Mouse (Mus musculus): Measurements from ENCODE around the gene Cnot11. TPM values are rescaled to one million over a fixed set of nuclear protein-coding genes. Genes with fewer than 3 reads are reported as not detected.

The Cnot11 gene
- polyA plus RNA-seq, 1 experiment from 2014 or later = 10.0 TPM

DNA sequence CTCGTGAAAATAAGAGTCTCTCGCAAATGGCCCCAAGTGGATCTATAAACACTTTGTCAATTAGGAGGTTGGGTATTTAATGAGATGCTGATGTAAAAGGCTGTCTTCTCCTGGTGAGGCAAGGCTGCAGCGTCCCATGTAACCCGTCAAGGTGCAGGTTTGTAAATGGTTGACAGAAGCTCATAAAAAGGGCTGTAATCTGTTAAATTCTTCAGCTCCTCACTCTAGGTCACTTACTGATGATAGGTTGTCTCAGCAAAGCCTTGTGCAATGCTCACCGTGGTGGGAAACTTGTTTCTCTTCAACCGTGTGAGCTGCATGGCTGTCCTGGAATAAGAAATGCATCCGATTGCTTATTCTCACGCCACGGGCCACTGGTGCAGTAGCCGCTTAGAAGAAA lies 59.0 kb downstream of the Cnot11 start:
- 71% methylated on average over 10 of the region's 10 CpGs for WGBS
- TF ChIP-seq EP300 (IDR thresholded peaks at IDR 0.05) = no peak
- no peak for TF ChIP-seq CTCF (IDR thresholded peaks at IDR 0.05)

More for the DNA sequence above, 59.0 kb downstream of the Cnot11 start:
- H3K4me2 ChIP-seq (replicated peaks; ENCODE audit: low read depth, low read length) = no peak overlapping the region
- ATAC-seq = no peak
- H3K9ac ChIP-seq (replicated peaks; ENCODE audit: low read depth) = no peak overlapping the region
- H3K4me3 ChIP-seq (ENCODE audit: low read depth, low read length) = no peak overlapping the region
- H3K27me3 ChIP-seq (replicated peaks; ENCODE audit: insufficient read depth, low read length) = no peaks in the 10 kb centered on the region
- no peaks in the 10 kb centered on the region for H3K36me3 ChIP-seq (ENCODE audit: insufficient read depth, low read length)
- H3K27ac ChIP-seq (ENCODE audit: low read length) = no peak overlapping the region
- DNase-seq (ENCODE audit: low spot score) = no peak
- no peaks in the 10 kb centered on the region for H3K9me3 ChIP-seq (ENCODE audit: low read length)
- H3K4me1 ChIP-seq (ENCODE audit: insufficient read depth, low read depth, low read length) = no peaks in the 10 kb centered on the region

Other genes with a start within 250 kb of the Cnot11 start
- gene Rpl31, start 167.2 kb upstream of the Cnot11 start, polyA plus RNA-seq (2015; fragmentation: Nextera tagmentation; extraction: Ambion mirVana) = 379 and 423 TPM in 2 replicates
- 14.5 and 18.0 TPM in 2 replicates for gene Tbc1d8, start 56.2 kb upstream of the Cnot11 start, polyA plus RNA-seq (2015; fragmentation: Nextera tagmentation; extraction: Ambion mirVana)
- 25.1 and 31.0 TPM in 2 replicates for gene Rnf149, start 42.4 kb downstream of the Cnot11 start, polyA plus RNA-seq (2015; fragmentation: Nextera tagmentation; extraction: Ambion mirVana)
- gene Creg2, start 116.5 kb downstream of the Cnot11 start, polyA plus RNA-seq (2015; fragmentation: Nextera tagmentation; extraction: Ambion mirVana) = 0.10 and 0.11 TPM in 2 replicates
- 0.24 and 0.27 TPM in 2 replicates for gene Rfx8, start 186.0 kb downstream of the Cnot11 start, polyA plus RNA-seq (2015; fragmentation: Nextera tagmentation; extraction: Ambion mirVana)

Measured in lung, postnatal 0 days (tissue).